Mouse (Mus musculus) brain, adult 10 weeks (tissue): ENCODE measurements around the gene 4933400A11Rik. TPM values are rescaled to one million over a fixed set of nuclear protein-coding genes. Genes with fewer than 3 reads are reported as not detected.

Experiments
- polyA plus RNA-seq: library from polyadenylated mRNA; stranded (reverse); fragments of 350-450 nt; fragmentation: Illumina TruSeq; extraction: RNeasy Lipid Tissue Mini Kit (QIAGEN cat#74804); gene quantifications from one replicate; pipeline ENCODE4 v1.2.3, GENCODE M21; 2015; ENCODE audit warnings: low read depth, low replicate concordance

The 4933400A11Rik gene
- not detected for polyA plus RNA-seq

DNA sequence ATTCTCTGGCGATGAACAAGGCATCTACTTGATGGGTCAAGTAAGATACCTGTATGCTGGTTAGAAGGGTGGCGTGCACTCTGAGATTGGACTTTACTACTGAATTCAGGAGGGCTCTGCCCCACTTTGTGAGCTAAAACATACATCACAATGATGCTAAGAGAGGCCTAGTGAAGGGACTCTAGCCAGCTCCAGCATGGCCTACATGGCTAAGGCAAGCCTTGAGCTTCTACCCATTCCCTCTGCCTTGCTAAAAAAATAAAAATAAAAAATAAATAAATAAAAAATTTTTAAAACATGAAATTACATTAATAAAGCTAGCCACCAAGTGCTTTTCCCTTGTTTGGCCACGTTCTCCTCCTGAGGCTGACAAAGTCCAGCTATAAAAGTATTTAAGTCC lies at the start of gene 4933400A11Rik:
4933400A11Rik (minus strand) TSS at position 101 of the 400 bp plus-strand sequence.

Other genes with a start within 250 kb of the 4933400A11Rik start
- gene Mid1, start 94.4 kb downstream of the 4933400A11Rik start, polyA plus RNA-seq, result 38.3 TPM
- gene Gm21887, start 230.0 kb upstream of the 4933400A11Rik start, polyA plus RNA-seq, result 164 TPM